Mouse (Mus musculus): ENCODE measurements around the gene Fbxo2. TPM values are rescaled to one million over a fixed set of nuclear protein-coding genes. Genes with fewer than 3 reads are reported as not detected.

Fbxo2 gene
- total RNA-seq, 2 experiments from 2014 or later: 0.20 TPM; not detected in 1

- intact Hi-C loops (cut with DNase I): loop anchor here (2.0 kb wide), 1 partner anchor 14 kb away; no protein-coding TSS in a partner anchor
Measured at GRCm38 (mm10) chr4:148140098-148141011, 20.1 kb upstream of the Fbxo2 start.

GRCm38 (mm10) chr4:148143721-148144120 is 16.7 kb upstream of the Fbxo2 start:
- intact Hi-C loops (cut with DNase I): no loop called here
- DNase-seq (ENCODE audit: low spot score): no peak

More at GRCm38 (mm10) chr4:148140098-148141011, 20.1 kb upstream of the Fbxo2 start:
- peak; percentile 87 for DNase-seq (ENCODE audit: low spot score)

- intact Hi-C loops (cut with DNase I): no loop called here
- DNase-seq (ENCODE audit: low spot score): no peak
Measured at GRCm38 (mm10) chr4:148147714-148148113, 12.7 kb upstream of the Fbxo2 start.

GRCm38 (mm10) chr4:148149540-148149939 is 10.9 kb upstream of the Fbxo2 start:
- intact Hi-C loops (cut with DNase I): no loop called here
- DNase-seq (ENCODE audit: low spot score): no peak

GRCm38 (mm10) chr4:148150242-148150641 is 10.2 kb upstream of the Fbxo2 start:
- no peak for DNase-seq (ENCODE audit: low spot score)
- intact Hi-C loops (cut with DNase I): loop anchor here (10.0 kb wide), 1 partner anchor 205 kb away; the partner anchor contains the start of gene 2510039O18Rik

GRCm38 (mm10) chr4:148150953-148151266 is 9.5 kb upstream of the Fbxo2 start:
- intact Hi-C loops (cut with DNase I): loop anchor here (10.0 kb wide), 1 partner anchor 206 kb away; the partner anchor contains the start of gene 2510039O18Rik
- DNase-seq (ENCODE audit: low spot score): no peak

- intact Hi-C loops (cut with DNase I): loop anchor here (1.0 to 10.0 kb wide), 2 partner anchors 37 to 207 kb away; partner anchors contain the start of gene 2510039O18Rik
- peak; percentile 85 for DNase-seq (ENCODE audit: low spot score)
Measured at GRCm38 (mm10) chr4:148151267-148152168, 8.9 kb upstream of the Fbxo2 start, which contains the start of gene Fbxo6. Fbxo6 (minus strand) TSS chr4:148152140.

- DNase-seq (ENCODE audit: low spot score): no peak
- intact Hi-C loops (cut with DNase I): loop anchor here (1.0 to 10.0 kb wide), 2 partner anchors 38 to 208 kb away; partner anchors contain the start of gene 2510039O18Rik
Measured at GRCm38 (mm10) chr4:148152547-148152946, 7.9 kb upstream of the Fbxo2 start.

- no peak for DNase-seq (ENCODE audit: low spot score)
- intact Hi-C loops (cut with DNase I): loop anchor here (2.0 to 10.0 kb wide), 2 partner anchors 13 to 209 kb away; partner anchors contain the start of gene 2510039O18Rik
Measured at GRCm38 (mm10) chr4:148154006-148154405, 6.4 kb upstream of the Fbxo2 start.

- intact Hi-C loops (cut with DNase I): loop anchor here (2.0 to 10.0 kb wide), 2 partner anchors 14 to 210 kb away; partner anchors contain the start of gene 2510039O18Rik
- DNase-seq (ENCODE audit: low spot score): no peak
Measured at GRCm38 (mm10) chr4:148154982-148155381, 5.4 kb upstream of the Fbxo2 start.

GRCm38 (mm10) chr4:148158436-148159348 is 1.7 kb upstream of the Fbxo2 start:
- intact Hi-C loops (cut with DNase I): loop anchor here (10.0 kb wide), 1 partner anchor 214 kb away; the partner anchor contains the start of gene 2510039O18Rik
- DNase-seq (ENCODE audit: low spot score): no peak

GRCm38 (mm10) chr4:148159544-148160435 is 631 bp upstream of the Fbxo2 start:
- DNase-seq (ENCODE audit: low spot score): peak; percentile 76
- intact Hi-C loops (cut with DNase I): loop anchor here (10.0 kb wide), 1 partner anchor 215 kb away; the partner anchor contains the start of gene 2510039O18Rik

- DNase-seq (ENCODE audit: low spot score): peak; percentile 44
- intact Hi-C loops (cut with DNase I): no loop called here
Measured at GRCm38 (mm10) chr4:148164002-148164439, 3.6 kb downstream of the Fbxo2 start.

- DNase-seq (ENCODE audit: low spot score): no peak
- intact Hi-C loops (cut with DNase I): no loop called here
Measured at GRCm38 (mm10) chr4:148164461-148164860, 4.0 kb downstream of the Fbxo2 start.

- no peak for DNase-seq (ENCODE audit: low spot score)
- intact Hi-C loops (cut with DNase I): loop anchor here (1.0 kb wide), 1 partner anchor 51 kb away; no protein-coding TSS in a partner anchor
Measured at GRCm38 (mm10) chr4:148165551-148165950, 5.1 kb downstream of the Fbxo2 start.

GRCm38 (mm10) chr4:148166431-148166830 is 6.0 kb downstream of the Fbxo2 start:
- intact Hi-C loops (cut with DNase I): no loop called here
- DNase-seq (ENCODE audit: low spot score): no peak

GRCm38 (mm10) chr4:148166986-148167385 is 6.6 kb downstream of the Fbxo2 start:
- intact Hi-C loops (cut with DNase I): no loop called here
- no peak for DNase-seq (ENCODE audit: low spot score)

- intact Hi-C loops (cut with DNase I): no loop called here
- no peak for DNase-seq (ENCODE audit: low spot score)
Measured at GRCm38 (mm10) chr4:148168287-148168686, 7.9 kb downstream of the Fbxo2 start.

Measured in heart, postnatal 25 days (tissue).